Mouse (Mus musculus) embryonic stem cell, embryonic (primary cell): Measurements from ENCODE around the gene Sf3a3.

Experiments used
- CTCF ChIA-PET, 4 experiments: fragments of 300-600 bp in 2 of 4; fragments of 350-600 bp in 2 of 4; sonication (Branson Sonifier 250); formaldehyde crosslinking; loops; one replicate each; lab custom pipeline; 2022; ENCODE audit warnings: inconsistent platforms in 2 of 4; lab: Charles Lee
- POLR2A ChIA-PET, 4 experiments: fragments of 300-600 bp in 2 of 4; fragments of 350-600 bp in 2 of 4; sonication (Branson Sonifier 250); formaldehyde crosslinking; loops; one replicate each; lab custom pipeline; 2022; ENCODE audit warnings: antibody characterized with exemption in 4 of 4, inconsistent platforms in 1 of 4; lab: Charles Lee

Sf3a3 gene

GRCm38 (mm10) chr4:124714545-124715481 lies at the start of gene Sf3a3:
Gene Sf3a3 (plus strand): TSS chr4:124714776.
- POLR2A ChIA-PET, result interaction anchor here (0.6 to 3.6 kb wide), 34 partner anchors 9 to 192 kb away, joined by 3 to 19 read pairs (median 6); partner anchors contain the start of genes Fhl3 (in 3 of the 4), Utp11 (in 3 of the 4), Maneal (in 1 of the 4) and Mtf1 (in 1 of the 4)
- CTCF ChIA-PET, result interaction anchor here (0.6 to 1.7 kb wide), 19 partner anchors 11 to 384 kb away, joined by 3 to 8 read pairs (median 4); partner anchors contain the start of genes Mtf1 (in 2 of the 4), Fhl3 (in 1 of the 4), Inpp5b (in 1 of the 4) and Utp11 (in 1 of the 4)

- POLR2A ChIA-PET, result interaction anchor here in 2 of 4 experiments (0.6 to 1.3 kb wide), 2 partner anchors 10 to 929 kb away, joined by 4 read pairs; partner anchors contain the start of gene Pou3f1 (in 1 of the 2)
- CTCF ChIA-PET, result interaction anchor here in 1 of 4 experiments (1.6 kb wide), 1 partner anchor 10 kb away, joined by 5 read pairs; the partner anchor contains the start of gene Pou3f1
Observed at GRCm38 (mm10) chr4:124667476-124668033, 47.0 kb upstream of the Sf3a3 start.

GRCm38 (mm10) chr4:124668078-124668477 lies 46.5 kb upstream of the Sf3a3 start:
- ChIA-PET CTCF (interaction anchor here in 2 of 4 experiments (0.6 to 0.7 kb wide), 2 partner anchors 23 to 1289 kb away, joined by 3 to 4 read pairs; no protein-coding TSS in a partner anchor), POLR2A (interaction anchor here in 2 of 4 experiments (0.6 to 1.3 kb wide), 2 partner anchors 11 to 930 kb away, joined by 4 read pairs; partner anchors contain the start of gene Pou3f1 (in 1 of the 2))

- POLR2A ChIA-PET, result interaction anchor here in 1 of 4 experiments (3.1 kb wide), 1 partner anchor 13 kb away, joined by 15 read pairs; the partner anchor contains the start of gene Pou3f1
- CTCF ChIA-PET, result no interaction called here
Observed at GRCm38 (mm10) chr4:124670232-124670631, 44.3 kb upstream of the Sf3a3 start.

GRCm38 (mm10) chr4:124671583-124671982 lies 43.0 kb upstream of the Sf3a3 start:
- CTCF ChIA-PET, result interaction anchor here in 3 of 4 experiments (0.5 to 1.4 kb wide), 6 partner anchors 11 to 443 kb away, joined by 3 to 6 read pairs (median 3); no protein-coding TSS in a partner anchor
- POLR2A ChIA-PET, result interaction anchor here (0.5 to 3.1 kb wide), 8 partner anchors 9 to 266 kb away, joined by 3 to 15 read pairs (median 4); partner anchors contain the start of gene Pou3f1 (in 1 of the 4)

GRCm38 (mm10) chr4:124672347-124673320 lies 41.9 kb upstream of the Sf3a3 start:
- ChIA-PET POLR2A (interaction anchor here (0.5 to 3.1 kb wide), 18 partner anchors 7 to 1231 kb away, joined by 3 to 15 read pairs (median 4); partner anchors contain the start of genes Pou3f1 (in 1 of the 4) and Utp11 (in 1 of the 4)), CTCF (interaction anchor here (0.5 to 3.2 kb wide), 7 partner anchors 12 to 444 kb away, joined by 3 to 9 read pairs (median 3); no protein-coding TSS in a partner anchor)

GRCm38 (mm10) chr4:124674334-124675032 lies 40.1 kb upstream of the Sf3a3 start:
- ChIA-PET CTCF (interaction anchor here (0.5 to 3.2 kb wide), 5 partner anchors 11 to 1364 kb away, joined by 3 to 9 read pairs (median 4); no protein-coding TSS in a partner anchor), POLR2A (interaction anchor here in 1 of 4 experiments (1.8 kb wide), 1 partner anchor 19 kb away, joined by 4 read pairs; the partner anchor contains the start of gene Utp11)

- ChIA-PET POLR2A (interaction anchor here in 1 of 4 experiments (0.7 kb wide), 1 partner anchor 58 kb away, joined by 4 read pairs; no protein-coding TSS in a partner anchor), CTCF (interaction anchor here (0.6 to 3.2 kb wide), 6 partner anchors 10 to 1365 kb away, joined by 3 to 12 read pairs (median 4); no protein-coding TSS in a partner anchor)
Observed at GRCm38 (mm10) chr4:124675037-124675436, 39.5 kb upstream of the Sf3a3 start.

GRCm38 (mm10) chr4:124675958-124676357 lies 38.6 kb upstream of the Sf3a3 start:
- POLR2A ChIA-PET, result interaction anchor here in 1 of 4 experiments (0.6 to 0.9 kb wide), 3 partner anchors 11 to 83 kb away, joined by 3 read pairs; no protein-coding TSS in a partner anchor
- CTCF ChIA-PET, result interaction anchor here in 2 of 4 experiments (1.2 to 1.4 kb wide), 2 partner anchors 23 to 447 kb away, joined by 3 to 4 read pairs; no protein-coding TSS in a partner anchor

- CTCF ChIA-PET, result interaction anchor here in 3 of 4 experiments (0.6 to 2.8 kb wide), 8 partner anchors 11 to 1418 kb away, joined by 3 to 11 read pairs (median 4); partner anchors contain the start of genes Utp11 (in 2 of the 3) and Pou3f1 (in 1 of the 3)
- POLR2A ChIA-PET, result interaction anchor here in 3 of 4 experiments (0.6 to 1.1 kb wide), 5 partner anchors 10 to 477 kb away, joined by 3 read pairs; partner anchors contain the start of gene Mtf1 (in 1 of the 3)
Observed at GRCm38 (mm10) chr4:124682270-124682669, 32.3 kb upstream of the Sf3a3 start.

GRCm38 (mm10) chr4:124683474-124683873 lies 31.1 kb upstream of the Sf3a3 start:
- CTCF ChIA-PET, result interaction anchor here in 3 of 4 experiments (0.5 to 2.8 kb wide), 4 partner anchors 21 to 649 kb away, joined by 3 to 11 read pairs (median 6); no protein-coding TSS in a partner anchor
- POLR2A ChIA-PET, result interaction anchor here in 3 of 4 experiments (0.6 to 2.7 kb wide), 6 partner anchors 10 to 648 kb away, joined by 3 to 14 read pairs (median 6); partner anchors contain the start of genes Utp11 (in 2 of the 3), Pou3f1 (in 1 of the 3) and Sf3a3 (in 1 of the 3)

- ChIA-PET POLR2A (interaction anchor here (0.5 to 2.7 kb wide), 13 partner anchors 9 to 451 kb away, joined by 3 to 14 read pairs (median 3); partner anchors contain the start of genes Fhl3 (in 2 of the 4), Utp11 (in 2 of the 4), 1110065P20Rik (in 1 of the 4) and Mtf1 (in 1 of the 4)), CTCF (interaction anchor here (0.5 to 2.2 kb wide), 17 partner anchors 9 to 543 kb away, joined by 3 to 10 read pairs (median 4); partner anchors contain the start of genes Utp11 (in 2 of the 4), Epha10 (in 1 of the 4), Fhl3 (in 1 of the 4) and Pou3f1 (in 1 of the 4))
Observed at GRCm38 (mm10) chr4:124685004-124685403, 29.6 kb upstream of the Sf3a3 start.

- CTCF ChIA-PET, result interaction anchor here (0.5 to 2.2 kb wide), 15 partner anchors 8 to 544 kb away, joined by 3 to 10 read pairs (median 4); partner anchors contain the start of genes Pou3f1 (in 2 of the 4), Utp11 (in 2 of the 4), Fhl3 (in 1 of the 4) and Sf3a3 (in 1 of the 4)
- POLR2A ChIA-PET, result interaction anchor here (0.5 to 2.7 kb wide), 11 partner anchors 8 to 451 kb away, joined by 3 to 14 read pairs (median 4); partner anchors contain the start of genes Fhl3 (in 2 of the 4), Utp11 (in 2 of the 4), 1110065P20Rik (in 1 of the 4) and Mtf1 (in 1 of the 4)
Observed at GRCm38 (mm10) chr4:124685453-124685852, 29.1 kb upstream of the Sf3a3 start.

GRCm38 (mm10) chr4:124685897-124686402 lies 28.6 kb upstream of the Sf3a3 start:
- ChIA-PET POLR2A (interaction anchor here in 3 of 4 experiments (0.5 to 1.8 kb wide), 7 partner anchors 8 to 310 kb away, joined by 3 to 11 read pairs (median 3); partner anchors contain the start of genes Fhl3 (in 2 of the 3) and Utp11 (in 1 of the 3)), CTCF (interaction anchor here in 2 of 4 experiments (0.6 to 1.6 kb wide), 5 partner anchors 8 to 413 kb away, joined by 3 to 5 read pairs (median 3); partner anchors contain the start of genes Pou3f1 (in 1 of the 2) and Utp11 (in 1 of the 2))
